Mouse (Mus musculus): ENCODE measurements around the gene Tnfsf13.
A peak's percentile ranks its signal among the peaks of the same experiment; 100 is the strongest.

DNA sequence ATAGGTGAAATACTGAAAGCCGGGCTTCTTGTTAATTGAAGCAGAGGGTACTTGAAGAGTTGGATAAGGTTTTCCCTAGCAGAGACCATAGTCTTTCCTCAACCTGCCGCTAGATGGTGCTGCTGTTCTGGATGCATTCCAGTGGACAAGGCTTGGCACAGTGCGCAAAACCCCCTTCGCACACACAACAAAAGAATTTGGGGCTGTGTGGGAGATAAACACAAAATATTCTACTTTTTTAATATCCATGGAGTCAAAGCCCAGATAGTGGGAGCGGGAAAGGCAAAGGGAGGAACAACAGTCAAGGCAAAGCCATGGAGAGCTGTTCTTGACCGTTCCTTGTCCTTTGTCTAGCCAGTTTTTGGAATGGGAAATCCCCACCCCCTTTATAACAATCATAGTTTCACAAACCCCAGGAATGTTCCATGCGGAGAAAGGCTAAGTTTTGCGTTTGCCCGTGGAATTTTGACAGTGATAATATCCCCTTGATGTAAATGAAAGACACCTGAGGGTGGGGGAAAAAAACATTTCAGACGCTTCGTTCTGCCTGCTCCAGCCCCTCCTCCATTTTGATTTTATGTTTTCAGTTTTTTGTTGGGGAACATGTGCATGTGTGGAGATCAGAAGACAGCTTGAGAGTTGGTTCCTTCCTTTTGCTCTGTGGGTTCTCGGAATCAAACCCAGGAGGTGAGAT, 2.6 kb downstream of the Tnfsf13 start:
- TF ChIP-seq CTCF (IDR thresholded peaks at IDR 0.05; ENCODE audit: low read depth, low read length) (peak; percentile 72), POLR2A (IDR thresholded peaks at IDR 0.05; ENCODE audit: borderline replicate concordance, low read depth, low read length) (no peak)

All from bone marrow macrophage, adult 2 months (primary cell).